Mouse (Mus musculus) thymus, adult 2 months (tissue): Measurements from ENCODE around the gene Egr4. TPM values are rescaled to one million over a fixed set of nuclear protein-coding genes. Genes with fewer than 3 reads are reported as not detected.

Experiments
- DNase-seq: peaks from one replicate; pipeline ENCODE4 v3.0.0; 2021
- H3K27ac ChIP-seq: fragments of 200-500 bp; 2 replicates; pipeline ENCODE4 v1.5.1; 2012; ENCODE audit warnings: low read length, control low read depth; ENCODE audit not compliant: control insufficient read depth, insufficient read depth
- H3K27me3 ChIP-seq: fragments of 200-500 bp; 2 replicates; pipeline ENCODE4 v1.6.1; 2012; ENCODE audit warnings: mild to moderate bottlenecking, low read length, moderate library complexity, mixed read lengths; ENCODE audit not compliant: control insufficient read depth, insufficient read depth
- H3K36me3 ChIP-seq: fragments of 200-500 bp; 2 replicates; pipeline ENCODE4 v1.6.1; 2012; ENCODE audit warnings: mild to moderate bottlenecking, low read length, moderate library complexity; ENCODE audit not compliant: control insufficient read depth, insufficient read depth
- H3K4me1 ChIP-seq: fragments of 200-500 bp; replicated peaks from 2 replicates; pipeline ENCODE4 v1.6.1; 2012; ENCODE audit warnings: low read length; ENCODE audit not compliant: control insufficient read depth, insufficient read depth
- H3K4me3 ChIP-seq: fragments of 200-500 bp; 2 replicates; pipeline ENCODE4 v1.5.1; 2012; ENCODE audit warnings: mild to moderate bottlenecking, low read length, control low read depth, moderate library complexity; ENCODE audit not compliant: control insufficient read depth, insufficient read depth
- CTCF ChIP-seq: fragments of 200-500 bp; IDR thresholded peaks from 2 replicates; pipeline ENCODE4 v1.5.1; 2012; ENCODE audit warnings: mild to moderate bottlenecking, control low read depth, low read length, moderate library complexity, borderline replicate concordance; ENCODE audit not compliant: control insufficient read depth, poor library complexity, insufficient read depth; ENCODE audit errors: extremely low read depth
- POLR2A ChIP-seq: fragments of 200-500 bp; IDR thresholded peaks from 2 replicates; pipeline ENCODE4 v1.6.1; 2012; ENCODE audit warnings: mild to moderate bottlenecking, low read length, control low read depth, moderate library complexity; ENCODE audit not compliant: control insufficient read depth, poor library complexity, insufficient read depth; ENCODE audit errors: extremely low read depth
- WGBS: fragments of 180-500 bp; shearing (Covaris S2); methylation state at CpG from one replicate; pipeline ENCODE4 v1.1.7; 2018; 5-methylcytosine and 5-hydroxymethylcytosine counted together
- polyA plus RNA-seq: library from polyadenylated mRNA; depleted of rRNA; stranded (reverse); fragments of >200 nt; gene quantifications from 2 replicates; pipeline ENCODE4 v1.2.3, GENCODE M21; 2012

The Egr4 gene
- polyA plus RNA-seq, 1 experiment = 0.12 TPM

DNA sequence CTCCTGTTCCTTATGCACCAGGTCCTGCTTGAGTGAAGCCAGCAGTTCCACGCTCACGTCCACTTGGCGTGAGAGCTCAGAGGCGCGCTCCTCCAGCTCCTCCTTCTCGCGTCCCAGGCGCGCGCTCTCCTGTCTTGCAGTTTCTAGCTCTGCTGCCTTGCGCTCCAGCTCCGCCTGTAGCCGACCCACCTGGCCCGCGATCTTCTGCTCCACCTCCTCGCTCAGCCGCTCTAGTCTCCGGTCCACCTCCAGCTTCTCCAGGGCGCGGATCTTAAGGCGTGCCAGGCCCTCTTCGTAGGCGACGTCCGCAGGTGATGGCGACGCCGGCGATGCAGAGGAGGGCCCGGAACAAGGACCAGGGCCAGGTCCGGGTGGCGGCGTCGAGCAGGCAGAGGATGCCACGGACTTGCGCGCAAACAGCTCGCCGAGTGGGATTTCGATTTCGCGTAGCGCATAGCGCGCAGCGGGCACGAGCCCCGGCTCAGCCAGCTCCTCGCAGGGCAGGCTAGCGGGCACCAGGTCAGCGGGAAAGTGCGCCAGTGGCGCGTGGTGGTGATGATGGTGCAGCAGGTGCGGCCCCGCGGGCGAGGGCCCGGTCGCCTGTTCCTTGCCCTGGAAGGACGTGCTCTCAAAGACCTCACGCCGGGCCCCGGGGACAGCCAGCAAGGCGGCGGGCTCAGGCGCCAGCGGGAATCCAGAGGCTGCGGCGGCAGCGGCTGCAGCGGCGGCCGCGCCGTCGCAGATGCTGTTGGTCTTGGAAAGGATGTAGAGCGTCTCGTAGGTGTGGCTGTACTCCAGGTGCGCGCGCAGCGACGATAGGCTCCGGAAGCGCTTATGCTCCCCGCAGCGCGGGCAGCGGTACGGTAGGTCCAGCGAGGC is 29.3 kb downstream of the Egr4 start:
- Histone ChIP-seq H3K27me3 (peaks cover 9% of the 10 kb centered on the region; the same call in 1 of the 2 replicates), H3K4me1 (no peaks in the 10 kb centered on the region), H3K27ac (no peak overlapping the region), H3K36me3 (no peaks in the 10 kb centered on the region), H3K4me3 (no peak overlapping the region)
- 8% methylated on average over 92 of the region's 92 CpGs for WGBS
- DNase-seq = no peak
- TF ChIP-seq POLR2A (no peak), CTCF (no peak)

DNA sequence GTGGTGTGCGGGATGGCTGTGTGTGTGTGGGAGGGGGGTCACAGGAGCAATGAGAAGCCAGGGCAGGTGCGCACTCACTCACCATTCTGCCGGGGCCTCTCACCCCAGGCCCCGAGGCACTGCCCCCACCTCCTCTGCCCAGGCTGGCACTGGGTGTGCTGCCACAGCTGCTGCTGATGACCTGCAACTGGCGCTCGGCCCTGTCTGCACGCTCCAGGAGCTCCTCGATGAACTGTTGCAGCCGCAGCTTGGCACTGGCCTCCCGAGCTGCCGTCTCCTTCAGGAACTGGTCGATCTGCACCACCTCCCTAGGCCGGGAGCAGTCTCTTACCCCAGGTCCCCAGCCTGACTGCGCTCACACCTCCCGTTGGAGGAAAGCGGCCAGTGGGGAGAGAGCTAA is 32.7 kb downstream of the Egr4 start:
- Histone ChIP-seq H3K27ac (no peak overlapping the region), H3K27me3 (peaks cover 9% of the 10 kb centered on the region; the same call in 1 of the 2 replicates), H3K4me3 (no peak overlapping the region), H3K36me3 (no peaks in the 10 kb centered on the region), H3K4me1 (no peaks in the 10 kb centered on the region)
- DNase-seq = no peak
- TF ChIP-seq CTCF (no peak), POLR2A (no peak)
- 72% methylated on average over 16 of the region's 16 CpGs for WGBS

DNA sequence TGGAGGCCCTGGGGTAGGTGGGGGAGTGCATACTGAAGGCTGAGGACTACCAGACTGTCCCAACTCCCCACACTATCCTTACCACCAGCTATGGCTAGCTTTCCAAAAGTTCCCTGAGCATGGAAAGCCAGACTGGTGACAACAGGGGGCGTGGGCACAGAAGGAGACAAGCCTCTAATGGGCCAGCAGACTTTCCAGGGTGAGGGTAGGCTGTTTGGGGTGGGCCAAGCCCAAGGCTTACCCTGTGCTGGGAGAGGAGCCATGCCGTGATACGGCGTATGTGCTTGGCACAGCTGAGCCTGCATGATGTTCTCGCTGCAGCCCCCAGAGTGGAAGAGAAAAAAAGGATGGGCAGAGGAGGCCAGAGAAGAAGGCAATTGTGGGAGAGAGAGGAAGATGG is 33.4 kb downstream of the Egr4 start:
- TF ChIP-seq POLR2A (no peak), CTCF (no peak)
- Histone ChIP-seq H3K4me1 (no peaks in the 10 kb centered on the region), H3K36me3 (no peaks in the 10 kb centered on the region), H3K4me3 (no peak overlapping the region), H3K27ac (no peak overlapping the region), H3K27me3 (peaks cover 9% of the 10 kb centered on the region; the same call in 1 of the 2 replicates)
- no peak for DNase-seq
- 85% methylated on average over 5 of the region's 5 CpGs for WGBS

DNA sequence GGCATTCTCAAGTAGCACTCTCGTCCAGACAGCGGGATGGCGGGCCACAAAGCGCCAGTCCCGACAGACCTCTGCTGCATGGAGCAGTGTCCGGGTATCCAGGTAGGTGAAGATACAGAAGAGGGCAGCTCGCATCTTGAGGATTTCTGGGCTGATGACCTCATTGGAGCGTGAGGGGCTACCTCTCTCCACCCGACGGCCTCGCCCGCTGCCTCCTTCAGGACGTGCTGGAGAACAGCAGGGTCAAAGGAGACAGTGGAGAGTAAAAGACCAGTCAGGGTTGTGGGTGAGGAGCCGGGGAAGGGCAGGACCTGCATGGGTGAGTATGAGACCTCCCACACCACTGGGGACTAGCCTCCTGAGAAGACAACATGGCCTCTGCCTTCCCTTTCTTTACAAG is 35.0 kb downstream of the Egr4 start:
- Histone ChIP-seq H3K36me3 (no peaks in the 10 kb centered on the region), H3K4me1 (no peaks in the 10 kb centered on the region), H3K27ac (no peak overlapping the region), H3K27me3 (peaks cover 2% of the 10 kb centered on the region; the same call in 1 of the 2 replicates), H3K4me3 (no peak overlapping the region)
- WGBS = 52% methylated on average over 14 of the region's 14 CpGs
- DNase-seq = no peak
- no peak for TF ChIP-seq CTCF
- TF ChIP-seq POLR2A = no peak

DNA sequence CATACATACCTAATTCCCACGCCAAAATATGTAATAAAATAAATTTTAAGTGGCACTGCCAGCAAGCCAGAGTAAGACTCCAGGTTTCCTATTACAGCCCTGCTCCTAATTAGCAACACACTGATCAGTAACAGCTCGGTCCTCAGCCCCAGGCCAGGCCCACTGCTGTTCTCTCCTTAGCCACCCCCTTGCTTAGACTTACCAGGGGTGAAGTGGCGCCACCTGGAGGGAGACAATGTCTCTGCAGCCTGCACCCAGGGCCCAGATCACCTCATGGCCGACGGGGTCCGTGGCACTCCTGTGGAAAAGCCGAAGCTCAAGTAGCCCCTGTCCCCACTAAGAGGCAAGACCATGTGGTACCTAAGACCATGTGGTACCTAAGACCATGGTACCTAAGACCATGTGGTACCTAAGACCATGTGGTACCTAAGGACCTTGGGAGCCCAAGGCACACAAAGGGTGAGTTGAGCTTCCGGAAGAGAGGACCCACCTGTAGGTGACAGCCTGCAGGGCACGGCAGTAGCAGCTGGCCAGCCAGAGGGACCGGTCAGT is 35.9 kb downstream of the Egr4 start:
- Histone ChIP-seq H3K36me3 (no peaks in the 10 kb centered on the region), H3K27me3 (peaks cover 2% of the 10 kb centered on the region; the same call in 1 of the 2 replicates), H3K27ac (no peak overlapping the region), H3K4me3 (no peak overlapping the region), H3K4me1 (no peaks in the 10 kb centered on the region)
- 44% methylated on average over 10 of the region's 10 CpGs for WGBS
- DNase-seq = peak; percentile 33
- TF ChIP-seq CTCF (0 out of 2 replicates have a peak, but pooled peaks have one; percentile 39), POLR2A (no peak)

DNA sequence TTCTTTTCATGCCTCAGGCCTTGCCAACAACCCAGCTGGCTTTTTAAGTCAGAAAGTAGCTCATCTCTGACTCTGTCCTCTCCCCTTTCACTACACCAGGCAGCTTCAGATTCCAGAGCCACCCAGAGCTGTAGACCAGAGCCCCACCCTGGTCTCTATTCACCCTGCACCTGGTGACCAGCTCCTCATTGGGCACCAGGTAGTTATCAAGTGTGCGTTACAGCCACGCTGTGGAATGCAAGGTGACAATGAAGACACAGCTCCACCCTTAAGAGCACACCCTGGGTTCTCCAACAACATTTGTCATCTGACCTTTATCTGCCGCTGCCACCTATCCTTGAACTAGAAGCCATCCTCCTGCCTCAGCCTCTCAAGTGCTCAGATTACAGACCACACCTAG is 37.8 kb downstream of the Egr4 start:
- H3K27ac ChIP-seq = no peak overlapping the region
- no peaks in the 10 kb centered on the region for H3K4me1 ChIP-seq
- no peaks in the 10 kb centered on the region for H3K36me3 ChIP-seq
- no peaks in the 10 kb centered on the region; the same call in 1 of the 2 replicates for H3K27me3 ChIP-seq
- 89% methylated on average over 3 of the region's 3 CpGs for WGBS
- TF ChIP-seq POLR2A (no peak), CTCF (no peak)
- no peak overlapping the region for H3K4me3 ChIP-seq
- no peak for DNase-seq
